8 mouse cellular contexts compared by ENCODE assay signal in genomic region chr11:116530187-116531147, GRCm38 (mm10). TPM values are rescaled to one million over a fixed set of nuclear protein-coding genes. Genes with fewer than 3 reads are reported as not detected.
DNase-seq lines count a peak whose midpoint lies in the region; ATAC-seq and TF ChIP-seq lines count a peak whose summit lies in the region.

TSS of gene Sphk1 (plus strand) at chr11:116530925.

- H3K9ac ChIP-seq in liver, adult 2 months (ENCODE audit: low read depth, low read length), result peak within 1 kb of the TSS; percentile 29
- peak within 1 kb of the TSS; percentile 59 for H3K9ac ChIP-seq in midbrain, embryonic 11.5 days (ENCODE audit: low read length)

- peak within 1 kb of the TSS; percentile 87 for H3K4me2 ChIP-seq in midbrain, embryonic 11.5 days

- no peak for TF ChIP-seq CTCF in liver, adult 2 months (IDR thresholded peaks at IDR 0.05; ENCODE audit: low read depth, low read length)

- DNase-seq in liver, adult 2 months (ENCODE audit: extremely low read depth, low read depth, low spot score), result no peak
- DNase-seq in liver, result no peak
- DNase-seq in forebrain, embryonic 10.5 days (ENCODE audit: extremely low spot score, low spot score), result peak; percentile 57
- DNase-seq in kidney, postnatal 14 days, result peak; percentile 47
- DNase-seq in midbrain, embryonic 11.5 days (ENCODE audit: low spot score, missing footprints), result peak; percentile 95
- DNase-seq in c-Kit-positive CD71-positive TER-119-positive erythroid progenitor cells, embryonic 14.5 days (ENCODE audit: low spot score), result no peak
- no peak for DNase-seq in layer of hippocampus, adult 9-10 months (ENCODE audit: low spot score)
- DNase-seq in left cerebral cortex, postnatal 14 days (ENCODE audit: low spot score in 2 of 2), result no peak

- H3K36me3 ChIP-seq in liver, adult 2 months (ENCODE audit: control insufficient read depth, insufficient read depth, low read length), result no peaks in the 10 kb centered on the region
- H3K36me3 ChIP-seq in forebrain, embryonic 10.5 days (replicated peaks), result no peaks in the 10 kb centered on the region
- H3K36me3 ChIP-seq in midbrain, embryonic 11.5 days (ENCODE audit: control insufficient read depth, insufficient read depth, low read length), result no peaks in the 10 kb centered on the region

- 57% methylated on average over 11 of the region's 11 CpGs for WGBS in liver, adult 2 months
- 23% methylated on average over 11 of the region's 11 CpGs for WGBS in forebrain, embryonic 10.5 days
- 21% methylated on average over 11 of the region's 11 CpGs for WGBS in midbrain, embryonic 11.5 days

- no peaks in the 10 kb centered on the region for H3K79me2 ChIP-seq in liver, adult 2 months (ENCODE audit: control insufficient read depth, insufficient read depth, low read length)

- no peaks in the 10 kb centered on the region for H3K4me1 ChIP-seq in liver, adult 2 months (ENCODE audit: control insufficient read depth, insufficient read depth, low read length)
- H3K4me1 ChIP-seq in forebrain, embryonic 10.5 days, result peaks cover 46% of the 10 kb centered on the region
- peaks cover 36% of the 10 kb centered on the region for H3K4me1 ChIP-seq in midbrain, embryonic 11.5 days (ENCODE audit: control insufficient read depth, insufficient read depth, low read length)

- H3K9me3 ChIP-seq in forebrain, embryonic 10.5 days, result no peaks in the 10 kb centered on the region
- H3K9me3 ChIP-seq in midbrain, embryonic 11.5 days (ENCODE audit: control insufficient read depth, low read length), result no peaks in the 10 kb centered on the region

- peak; percentile 51; the same call in 1 of the 2 replicates for ATAC-seq in midbrain, embryonic 11.5 days (ENCODE audit: low FRiP score)

- peaks cover 18% of the 10 kb centered on the region for H3K27me3 ChIP-seq in liver, adult 2 months (ENCODE audit: control insufficient read depth, insufficient read depth, low read length)
- peaks cover 85% of the 10 kb centered on the region for H3K27me3 ChIP-seq in forebrain, embryonic 10.5 days (ENCODE audit: poor library complexity, severe bottlenecking)
- peaks cover 37% of the 10 kb centered on the region for H3K27me3 ChIP-seq in midbrain, embryonic 11.5 days (ENCODE audit: control insufficient read depth, insufficient read depth, low read length)

- TF ChIP-seq POLR2A in liver, adult 2 months (IDR thresholded peaks at IDR 0.05; ENCODE audit: extremely low read depth, insufficient read depth, low read length), result no peak

- H3K27ac ChIP-seq in liver, adult 2 months (replicated peaks; ENCODE audit: insufficient read depth, low read depth, low read length), result no peak within 1 kb of the TSS
- peak within 1 kb of the TSS; percentile 79 for H3K27ac ChIP-seq in forebrain, embryonic 10.5 days
- H3K27ac ChIP-seq in midbrain, embryonic 11.5 days (ENCODE audit: low read depth, low read length), result peak within 1 kb of the TSS; percentile 51

- intact Hi-C loops in left cerebral cortex, postnatal 14 days (cut with DNase I), result loop anchor here (5.0 kb wide), 1 partner anchor 38 kb away; the partner anchor contains the start of gene Prpsap1

- H3K4me3 ChIP-seq in liver, adult 2 months (ENCODE audit: insufficient read depth, low read depth, low read length), result peak within 1 kb of the TSS; percentile 38; the same call in 1 of the 2 replicates
- H3K4me3 ChIP-seq in forebrain, embryonic 10.5 days, result peak within 1 kb of the TSS; percentile 52
- peak within 1 kb of the TSS; percentile 48 for H3K4me3 ChIP-seq in midbrain, embryonic 11.5 days (ENCODE audit: low read depth, low read length)

RNA-seq across cellular contexts. Expression of gene Sphk1, which starts in this region (rescaled TPM):
- 0.47 and 0.55 TPM in 2 replicates for total RNA-seq in liver, adult 2 months (2014; rRNA removed)
- 0.21 and 0.44 TPM in 2 replicates for polyA plus RNA-seq in liver, adult 2 months (2012; rRNA removed)
- 4.0 and 4.6 TPM in 2 replicates for polyA plus RNA-seq in forebrain, embryonic 10.5 days (2016; fragmentation: Nextera tagmentation; extraction: Ambion mirVana)
- polyA plus RNA-seq in midbrain, embryonic 11.5 days (2014; fragmentation: Nextera tagmentation; extraction: Ambion mirVana), result 7.1 and 8.3 TPM in 2 replicates
- total RNA-seq in left cerebral cortex, postnatal 14 days (2021), result 1 to 10 TPM; 4.7 to 5.9 TPM

Comparison
In these comparisons a context has a peak if more than half of its experiments do, and no peak if none do; other contexts are left out.
1. DNase-seq: peak in forebrain, embryonic 10.5 days (single experiment), kidney, postnatal 14 days (single experiment) and midbrain, embryonic 11.5 days (single experiment); none in liver, adult 2 months (single experiment), liver (single experiment), c-Kit-positive CD71-positive TER-119-positive erythroid progenitor cells, embryonic 14.5 days (single experiment), layer of hippocampus, adult 9-10 months (single experiment) and left cerebral cortex, postnatal 14 days (0 of 2).
2. Peak in every context shown above with its lines, with median percentiles within 50 percentile points of each other: H3K4me3 ChIP-seq.